Mouse (Mus musculus): ENCODE measurements around the gene 1700122O11Rik. TPM values are rescaled to one million over a fixed set of nuclear protein-coding genes. Genes with fewer than 3 reads are reported as not detected.

1700122O11Rik gene
- total RNA-seq, 2 experiments from 2014 or later, result not detected

- intact Hi-C loops (cut with DNase I), result no loop called here
- no peak for DNase-seq (ENCODE audit: low spot score in 2 of 2)
These were observed 6.3 kb downstream of the 1700122O11Rik start for GRCm38 (mm10) chr17:48031521-48032430.

- DNase-seq (ENCODE audit: low spot score in 2 of 2), result no peak
- intact Hi-C loops (cut with DNase I), result no loop called here
These were observed 8.9 kb downstream of the 1700122O11Rik start for GRCm38 (mm10) chr17:48029241-48029640.

GRCm38 (mm10) chr17:48028250-48028649 lies 9.8 kb downstream of the 1700122O11Rik start:
- DNase-seq (ENCODE audit: low spot score in 2 of 2), result no peak
- intact Hi-C loops (cut with DNase I), result no loop called here

- intact Hi-C loops (cut with DNase I), result no loop called here
- DNase-seq (ENCODE audit: low spot score in 2 of 2), result no peak
These were observed 10.4 kb downstream of the 1700122O11Rik start for GRCm38 (mm10) chr17:48027677-48028076.

GRCm38 (mm10) chr17:48027019-48027418 lies 11.1 kb downstream of the 1700122O11Rik start:
- no peak for DNase-seq (ENCODE audit: low spot score in 2 of 2)
- intact Hi-C loops (cut with DNase I), result no loop called here

- DNase-seq (ENCODE audit: low spot score in 2 of 2), result peak in 1 of 2 experiments; percentile 10
These were observed 14.0 kb downstream of the 1700122O11Rik start for GRCm38 (mm10) chr17:48024045-48024444.

GRCm38 (mm10) chr17:48019585-48019984 lies 18.5 kb downstream of the 1700122O11Rik start:
- no peak for DNase-seq (ENCODE audit: low spot score in 2 of 2)
- intact Hi-C loops (cut with DNase I), result no loop called here

More at GRCm38 (mm10) chr17:48024045-48024444, 14.0 kb downstream of the 1700122O11Rik start:
- intact Hi-C loops (cut with DNase I), result no loop called here

- intact Hi-C loops (cut with DNase I), result no loop called here
- no peak for DNase-seq (ENCODE audit: low spot score in 2 of 2)
These were observed 21.5 kb downstream of the 1700122O11Rik start for GRCm38 (mm10) chr17:48016566-48016965.

- intact Hi-C loops (cut with DNase I), result no loop called here
- DNase-seq (ENCODE audit: low spot score in 2 of 2), result no peak
These were observed 25.5 kb downstream of the 1700122O11Rik start for GRCm38 (mm10) chr17:48012561-48012960.

- DNase-seq (ENCODE audit: low spot score in 2 of 2), result no peak
- intact Hi-C loops (cut with DNase I), result no loop called here
These were observed 27.0 kb downstream of the 1700122O11Rik start for GRCm38 (mm10) chr17:48011105-48011504.

- intact Hi-C loops (cut with DNase I), result no loop called here
- no peak for DNase-seq (ENCODE audit: low spot score in 2 of 2)
These were observed 27.8 kb downstream of the 1700122O11Rik start for GRCm38 (mm10) chr17:48010283-48010682.

- intact Hi-C loops (cut with DNase I), result no loop called here
- DNase-seq (ENCODE audit: low spot score in 2 of 2), result no peak
These were observed 32.3 kb downstream of the 1700122O11Rik start for GRCm38 (mm10) chr17:48005816-48006215.

GRCm38 (mm10) chr17:48005091-48005490 lies 33.0 kb downstream of the 1700122O11Rik start:
- intact Hi-C loops (cut with DNase I), result no loop called here
- DNase-seq (ENCODE audit: low spot score in 2 of 2), result no peak

- DNase-seq (ENCODE audit: low spot score in 2 of 2), result no peak
- intact Hi-C loops (cut with DNase I), result no loop called here
These were observed 33.5 kb downstream of the 1700122O11Rik start for GRCm38 (mm10) chr17:48004619-48005018.

- intact Hi-C loops (cut with DNase I), result no loop called here
- DNase-seq (ENCODE audit: low spot score in 2 of 2), result no peak
These were observed 35.6 kb downstream of the 1700122O11Rik start for GRCm38 (mm10) chr17:48002486-48002885.

- intact Hi-C loops (cut with DNase I), result no loop called here
These were observed 36.3 kb downstream of the 1700122O11Rik start for GRCm38 (mm10) chr17:48001586-48002361.

GRCm38 (mm10) chr17:48001157-48001556 lies 36.9 kb downstream of the 1700122O11Rik start:
- intact Hi-C loops (cut with DNase I), result no loop called here
- peak in 1 of 2 experiments; percentile 7 for DNase-seq (ENCODE audit: low spot score in 2 of 2)

More at GRCm38 (mm10) chr17:48001586-48002361, 36.3 kb downstream of the 1700122O11Rik start:
- DNase-seq (ENCODE audit: low spot score in 2 of 2), result peak; percentile 12 to 39

GRCm38 (mm10) chr17:47999812-48000211 lies 38.3 kb downstream of the 1700122O11Rik start:
- intact Hi-C loops (cut with DNase I), result no loop called here
- DNase-seq (ENCODE audit: low spot score in 2 of 2), result no peak

- intact Hi-C loops (cut with DNase I), result no loop called here
- DNase-seq (ENCODE audit: low spot score in 2 of 2), result no peak
These were observed 38.7 kb downstream of the 1700122O11Rik start for GRCm38 (mm10) chr17:47999403-47999802.

GRCm38 (mm10) chr17:47997806-47998205 lies 40.3 kb downstream of the 1700122O11Rik start:
- DNase-seq (ENCODE audit: low spot score in 2 of 2), result no peak
- intact Hi-C loops (cut with DNase I), result no loop called here
